ENCODE assay signal across 12 mouse cellular contexts in the genomic region with DNA sequence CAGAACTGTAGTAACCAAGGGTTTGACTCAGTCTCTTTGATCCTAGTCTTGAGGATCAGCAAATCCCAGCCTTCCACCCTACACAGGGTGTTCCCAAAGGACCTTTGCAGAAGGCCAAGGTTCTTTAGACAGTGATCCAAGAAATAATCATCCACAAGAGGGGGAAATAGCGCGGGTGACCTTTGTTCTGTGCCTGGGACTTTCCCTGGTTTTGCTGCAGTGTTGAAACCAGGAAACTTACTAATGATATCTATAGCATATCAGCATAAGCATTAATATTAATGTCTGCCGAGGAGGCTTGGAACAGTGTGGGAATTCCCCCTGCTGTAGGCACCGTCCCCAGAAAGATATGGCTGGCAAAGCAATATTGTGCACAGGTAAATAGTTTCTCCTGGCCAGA.
"Had no signal": no experiment of that assay in that cellular context is flagged by ENCODE, and none has a peak within 500 bp of the region (broad histone marks: within the 10 kb centered on the region; RNA-seq: fewer than 3 reads in every experiment).

No protein-coding gene starts in this region.

- H3K4me2 ChIP-seq: liver, embryonic 12.5 days; lung, embryonic 14.5 days; neural tube, embryonic 12.5 days had no signal

- H3K27me3 ChIP-seq: liver, embryonic 12.5 days; neural tube, embryonic 12.5 days had no signal

- ATAC-seq: liver, embryonic 12.5 days had no signal

- H3K4me3 ChIP-seq: left cerebral cortex, adult 2 months; limb, embryonic 10.5 days; liver, embryonic 12.5 days; midbrain, embryonic 10.5 days; myocyte; neural tube, embryonic 12.5 days had no signal

- H3K9ac ChIP-seq: liver, embryonic 12.5 days; lung, embryonic 14.5 days; neural tube, embryonic 12.5 days had no signal

- H3K27ac ChIP-seq: kidney, postnatal 0 days; left cerebral cortex, adult 2 months; limb, embryonic 10.5 days; liver, embryonic 12.5 days; midbrain, embryonic 10.5 days; neural tube, embryonic 12.5 days had no signal

- H3K9me3 ChIP-seq: limb, embryonic 10.5 days; liver, embryonic 12.5 days; midbrain, embryonic 10.5 days; neural tube, embryonic 12.5 days had no signal

- DNase-seq: lung, embryonic 14.5 days; lung, postnatal 10 days; lung, postnatal 4 days; midbrain, embryonic 14.5 days; thymus, postnatal 36 days had no signal

- H3K4me1 ChIP-seq: limb, embryonic 10.5 days; liver, embryonic 12.5 days; midbrain, embryonic 10.5 days; neural tube, embryonic 12.5 days had no signal

- H3K36me3 ChIP-seq: limb, embryonic 10.5 days; liver, embryonic 12.5 days; midbrain, embryonic 10.5 days; neural tube, embryonic 12.5 days had no signal
